Mouse (Mus musculus): ENCODE results near the gene Ybx2.
"Not testable (repeated sequence)": the region's sequence is repeated elsewhere in the genome, so short reads cannot be mapped to it uniquely, and the experiment has no call there.

Ybx2 gene

DNA sequence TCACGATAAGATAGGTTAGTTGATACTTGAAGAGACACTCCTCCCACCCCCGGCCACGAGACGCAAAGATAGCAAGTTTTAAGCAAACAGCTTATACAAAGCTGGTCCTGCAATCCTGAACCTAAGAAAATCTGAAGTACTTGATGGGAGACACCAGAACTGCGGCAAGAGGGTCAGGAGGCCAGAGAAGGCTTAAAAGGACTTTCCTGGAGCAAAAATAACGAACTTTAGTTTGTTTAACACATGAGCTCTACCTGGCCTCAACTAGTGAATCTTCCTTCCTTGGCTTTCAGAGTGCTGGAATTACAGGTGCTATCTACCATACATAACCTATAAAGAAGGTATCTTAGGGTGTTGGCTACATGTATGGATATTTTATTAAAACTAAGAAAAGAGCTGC, 915 bp upstream of the Ybx2 start:
- in situ Hi-C loops (cut with MseI, MboI): no loop called here

- in situ Hi-C loops (cut with MseI, MboI): no loop called here
Measured at GRCm38 (mm10) chr11:69936156-69936555, 560 bp downstream of the Ybx2 start.

- in situ Hi-C loops (cut with MseI, MboI): no loop called here
Measured at GRCm38 (mm10) chr11:69936714-69937347, 1.2 kb downstream of the Ybx2 start.

DNA sequence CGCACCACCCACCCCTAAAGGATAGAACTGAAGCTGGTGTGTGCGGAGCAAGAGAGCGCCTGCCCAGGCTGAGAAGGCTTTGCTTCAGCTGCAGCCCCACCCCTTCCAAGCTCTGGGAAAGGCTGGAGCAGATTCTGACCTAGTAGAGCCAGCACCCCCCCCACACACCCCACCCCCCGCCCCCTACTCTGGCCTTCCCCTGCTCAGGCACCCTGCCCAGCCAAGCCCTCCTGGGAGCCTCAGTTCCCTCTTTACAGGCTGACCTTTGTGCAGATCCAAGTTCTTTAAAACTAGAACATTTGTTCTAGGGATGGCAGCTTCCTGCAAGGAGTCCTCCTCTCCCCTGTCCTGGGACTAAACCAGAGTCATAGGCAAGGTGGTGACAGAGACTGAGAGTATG, 1.8 kb downstream of the Ybx2 start:
- in situ Hi-C loops (cut with MseI, MboI): no loop called here

DNA sequence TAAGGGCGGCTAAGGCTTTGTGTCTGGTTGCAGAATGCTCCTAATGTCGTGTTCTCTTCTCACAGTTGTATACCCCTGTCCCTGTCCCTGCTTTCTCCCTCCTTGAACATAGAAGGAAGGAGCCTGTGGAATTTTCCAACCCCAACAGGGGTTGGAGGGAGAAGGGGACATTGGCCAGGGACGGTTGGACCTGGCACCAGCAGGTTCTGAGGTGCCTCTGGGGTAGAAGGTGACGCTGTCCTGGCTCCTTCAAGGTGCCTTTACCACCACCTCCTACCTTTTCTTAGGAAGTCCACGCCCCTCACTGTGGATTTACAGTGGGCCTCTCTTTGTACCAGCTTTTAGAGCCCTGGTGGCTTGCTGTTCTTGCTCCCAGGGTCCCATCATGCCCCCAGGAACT, 2.2 kb downstream of the Ybx2 start:
- in situ Hi-C loops (cut with MseI, MboI): no loop called here

GRCm38 (mm10) chr11:69938401-69938979, 2.9 kb downstream of the Ybx2 start:
- in situ Hi-C loops (cut with MseI, MboI): no loop called here

DNA sequence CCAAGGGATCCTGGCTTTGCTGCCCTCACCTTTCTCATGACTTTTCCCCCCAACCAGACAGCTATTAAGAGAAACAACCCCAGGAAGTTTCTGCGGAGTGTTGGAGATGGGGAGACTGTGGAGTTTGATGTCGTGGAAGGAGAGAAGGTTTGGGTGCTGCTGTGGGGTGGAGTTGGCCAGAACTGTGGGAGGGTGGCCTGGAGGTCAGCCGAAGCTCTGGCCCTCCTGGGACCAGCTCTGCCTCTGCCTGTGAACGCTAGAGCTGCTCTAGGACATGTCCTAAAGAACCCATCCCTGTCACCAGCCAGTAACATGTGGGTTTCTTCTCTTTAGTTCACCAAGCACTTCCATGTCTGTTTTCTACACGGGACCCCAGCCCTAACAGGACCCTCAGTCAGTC, 3.6 kb downstream of the Ybx2 start:
- in situ Hi-C loops (cut with MseI, MboI): no loop called here

GRCm38 (mm10) chr11:69939731-69940130, 4.1 kb downstream of the Ybx2 start:
- in situ Hi-C loops (cut with MseI, MboI): no loop called here

DNA sequence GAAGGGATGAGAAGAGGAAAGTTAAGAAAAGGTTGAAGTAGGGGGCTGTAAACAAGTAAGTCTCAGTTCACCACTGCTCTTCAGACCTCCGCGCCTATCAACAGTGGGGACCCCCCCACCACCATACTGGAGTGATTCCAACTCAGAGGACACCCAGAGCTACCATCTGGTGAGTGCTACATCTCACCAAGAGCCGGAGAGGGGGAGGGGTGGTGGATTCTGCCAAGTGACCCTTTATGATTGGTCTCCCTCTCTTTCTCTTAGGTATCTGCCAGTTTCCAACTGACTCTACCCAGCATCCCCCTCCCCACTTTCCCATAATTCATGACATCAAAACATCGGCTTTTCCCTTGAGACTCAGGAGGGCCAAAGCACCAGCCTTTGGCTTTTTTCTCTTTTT, 5.4 kb downstream of the Ybx2 start:
- in situ Hi-C loops (cut with MseI, MboI): no loop called here

DNA sequence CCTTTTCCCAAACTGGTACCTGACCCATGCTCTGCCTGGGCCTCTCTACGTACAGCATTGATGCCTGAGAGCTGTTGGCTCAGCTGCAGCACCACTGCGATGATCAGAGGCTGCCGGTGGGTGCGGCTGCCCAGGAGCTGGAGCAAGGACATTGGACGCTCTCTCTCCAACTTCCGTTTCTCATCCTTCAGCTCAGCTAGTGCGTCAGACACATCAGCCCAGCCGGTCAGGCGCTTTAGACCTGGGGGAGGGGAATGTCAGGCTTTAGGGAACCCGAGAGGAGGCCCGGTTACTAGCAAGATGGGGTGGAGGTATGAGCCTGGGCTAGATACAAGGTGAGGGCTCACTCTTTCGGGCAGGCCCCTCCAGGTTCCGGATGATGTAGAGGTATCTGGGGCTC, 9.6 kb downstream of the Ybx2 start:
- in situ Hi-C loops (cut with MseI, MboI): no loop called here

GRCm38 (mm10) chr11:69945997-69946891, 10.6 kb downstream of the Ybx2 start:
- in situ Hi-C loops (cut with MseI, MboI): no loop called here

GRCm38 (mm10) chr11:69947337-69948065, 11.9 kb downstream of the Ybx2 start:
- in situ Hi-C loops (cut with MseI, MboI): no loop called here

GRCm38 (mm10) chr11:69948066-69948762, 12.6 kb downstream of the Ybx2 start, which contains the start of gene Slc2a4:
Gene Slc2a4 (minus strand): TSS chr11:69948188.
- in situ Hi-C loops (cut with MseI, MboI): no loop called here

DNA sequence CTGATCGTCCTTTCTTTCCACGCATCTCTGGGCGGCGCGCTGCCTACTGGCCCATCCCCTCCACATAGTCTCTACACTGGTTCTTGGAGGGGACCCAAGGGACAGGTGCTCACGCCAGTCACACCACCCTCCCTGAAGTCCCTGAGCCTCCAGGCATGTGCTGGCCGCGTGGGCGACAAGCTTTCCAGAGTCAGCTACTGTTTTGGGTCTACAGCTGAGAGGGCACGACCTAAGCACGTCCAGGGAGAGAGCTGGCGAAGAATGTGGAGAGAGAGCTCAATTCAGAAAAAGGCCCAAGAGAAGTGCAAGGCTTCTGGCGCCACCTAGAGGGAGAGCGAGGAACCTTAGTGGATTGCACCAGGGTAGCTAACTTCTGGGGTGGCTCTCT, 13.2 kb downstream of the Ybx2 start:
- in situ Hi-C loops (cut with MseI, MboI): no loop called here

GRCm38 (mm10) chr11:69950807-69951459, 15.3 kb downstream of the Ybx2 start:
- in situ Hi-C loops (cut with MseI, MboI): no loop called here

GRCm38 (mm10) chr11:69952274-69952673, 16.7 kb downstream of the Ybx2 start:
- in situ Hi-C loops (cut with MseI, MboI): no loop called here

DNA sequence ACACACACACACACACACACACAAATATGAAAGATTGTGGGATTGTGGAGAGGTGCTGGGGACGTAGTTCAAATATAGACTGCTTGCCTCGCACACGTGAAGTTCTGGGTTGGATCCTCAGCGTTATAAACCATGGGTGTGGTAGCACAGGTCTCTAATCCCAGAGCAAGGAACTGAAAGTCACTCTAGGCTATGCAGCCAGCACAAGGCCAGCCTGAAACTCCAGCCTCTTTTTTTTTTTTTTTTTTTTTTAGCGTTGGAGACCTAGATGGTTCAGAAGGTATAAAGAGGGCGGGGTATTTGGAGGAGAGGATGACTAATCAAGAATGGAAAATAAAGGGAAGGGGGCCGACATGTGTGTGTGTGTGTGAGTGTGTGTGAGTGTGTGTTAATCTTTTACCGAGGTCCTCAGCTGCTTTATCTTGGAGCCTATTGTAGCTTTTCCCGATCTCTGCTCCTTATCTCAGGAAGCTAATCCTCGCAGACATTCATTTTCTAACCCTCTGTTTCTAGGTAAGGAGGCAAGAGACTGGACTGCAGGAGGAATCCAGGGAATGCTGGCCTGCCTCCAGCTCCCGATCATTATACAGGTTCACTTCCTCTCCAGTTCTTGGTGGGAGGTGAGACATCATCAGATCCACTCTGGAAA, 17.8 kb downstream of the Ybx2 start:
- in situ Hi-C loops (cut with MseI, MboI): no loop called here

DNA sequence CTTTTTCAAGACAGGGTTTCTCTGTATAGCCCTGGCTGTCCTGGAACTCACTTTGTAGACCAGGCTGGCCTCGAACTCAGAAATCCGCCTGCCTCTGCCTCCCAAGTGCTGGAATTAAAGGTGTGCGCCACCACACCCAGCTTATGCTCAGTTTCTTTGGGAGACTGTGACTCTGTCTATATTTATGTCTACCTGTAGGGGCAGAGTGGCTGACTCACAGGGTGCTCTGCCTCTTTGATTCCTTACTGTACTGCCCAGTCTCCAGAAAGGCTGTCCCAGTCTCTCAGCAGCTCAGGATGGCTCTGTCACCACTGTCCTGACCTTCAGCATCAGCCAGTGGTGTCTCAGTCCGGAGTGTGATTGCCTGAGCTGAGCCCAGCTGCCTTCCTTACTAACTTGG, 20.0 kb downstream of the Ybx2 start:
- in situ Hi-C loops (cut with MseI, MboI): not testable (repeated sequence)

DNA sequence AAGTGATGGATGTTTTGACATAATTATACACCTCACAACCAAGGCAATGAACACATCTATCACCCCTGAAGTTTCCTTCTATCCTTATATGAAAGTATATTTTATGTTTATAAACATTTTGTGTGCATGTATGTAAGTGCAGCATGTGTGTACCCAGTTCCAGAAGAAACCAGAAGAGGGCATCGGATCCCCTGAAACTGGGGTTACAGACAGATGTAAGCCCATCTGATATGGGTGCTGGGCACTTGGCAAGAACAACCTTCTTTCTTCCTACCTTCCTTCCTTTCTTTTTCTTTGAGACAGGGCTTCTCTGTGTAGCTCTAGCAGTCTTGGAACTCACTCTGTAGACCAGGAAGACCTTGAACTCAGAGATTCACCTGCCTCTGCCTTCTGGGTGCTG, 20.6 kb downstream of the Ybx2 start:
- in situ Hi-C loops (cut with MseI, MboI): no loop called here

DNA sequence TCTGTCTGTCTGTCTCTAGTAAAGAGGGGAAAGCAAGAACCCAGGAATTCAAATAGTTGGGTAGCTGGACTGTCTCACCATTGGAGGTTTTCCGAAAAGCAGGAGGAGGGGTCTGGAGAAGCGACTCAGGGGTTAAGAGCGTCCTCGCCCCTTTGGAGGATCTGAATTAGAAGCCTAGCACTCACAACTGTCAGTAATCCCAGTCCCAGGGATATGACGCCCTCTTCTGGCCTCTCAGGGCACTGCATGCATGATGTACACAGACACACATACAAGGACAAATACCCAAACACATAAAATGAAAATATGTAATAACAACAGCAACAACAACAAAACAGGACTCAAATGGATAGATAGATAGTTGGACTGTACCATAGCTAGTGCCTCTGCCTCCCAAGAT, 25.0 kb downstream of the Ybx2 start:
- in situ Hi-C loops (cut with MseI, MboI): loop anchor here in 1 of 2 experiments (5.0 kb wide), 1 partner anchor 33 kb away; no protein-coding TSS in a partner anchor
